Mouse (Mus musculus) monocyte, adult 2 months (primary cell): ENCODE measurements around the gene Cyp39a1.

Experiments
- DNase-seq, 2 experiments: peaks; one replicate each; pipeline ENCODE4 v3.0.0; 2022; ENCODE audit warnings: low spot score in 2 of 2, low read depth in 1 of 2

The Cyp39a1 gene

GRCm38 (mm10) chr17:43758607-43759259, 91.5 kb downstream of the Cyp39a1 start:
- no peak for DNase-seq

DNA sequence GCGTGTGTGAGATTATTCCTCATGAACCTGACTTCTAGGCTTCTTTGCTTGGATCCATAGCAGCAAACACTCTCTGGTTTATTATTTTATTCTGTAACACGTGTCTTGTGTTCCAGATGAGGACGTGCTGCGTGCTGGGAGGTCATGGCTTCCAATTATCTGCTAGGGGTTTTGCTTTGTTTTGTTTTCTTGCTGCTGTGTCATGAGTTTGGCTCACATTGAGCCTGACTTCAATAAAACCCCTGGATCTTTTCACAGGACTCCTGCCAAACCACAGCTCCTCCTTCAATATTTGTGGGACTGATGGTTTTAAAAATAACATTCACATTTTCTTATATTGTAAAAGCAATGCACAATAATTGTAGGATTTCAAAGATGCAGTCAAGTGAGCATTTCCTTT, 117.3 kb downstream of the Cyp39a1 start:
- DNase-seq = no peak

DNA sequence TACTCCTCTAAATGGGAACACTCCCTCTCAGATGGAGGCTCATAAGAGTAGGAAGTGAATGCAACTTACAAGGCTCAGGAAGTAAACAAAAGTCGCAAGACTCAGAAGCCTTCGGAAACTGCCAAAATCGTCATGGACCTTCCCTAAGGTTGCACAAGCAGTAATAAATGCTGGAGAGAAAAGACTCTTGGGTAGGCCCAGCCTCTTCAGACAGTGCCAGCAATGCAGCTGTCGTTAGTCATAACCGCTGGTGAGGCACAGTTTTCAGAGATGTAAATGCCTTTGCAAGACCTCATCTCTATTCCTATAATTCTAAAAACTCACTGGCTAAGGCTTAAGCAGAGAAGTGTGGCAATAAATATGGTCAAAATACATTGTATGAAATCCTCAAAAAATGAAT, 121.0 kb downstream of the Cyp39a1 start:
- DNase-seq = no peak

DNA sequence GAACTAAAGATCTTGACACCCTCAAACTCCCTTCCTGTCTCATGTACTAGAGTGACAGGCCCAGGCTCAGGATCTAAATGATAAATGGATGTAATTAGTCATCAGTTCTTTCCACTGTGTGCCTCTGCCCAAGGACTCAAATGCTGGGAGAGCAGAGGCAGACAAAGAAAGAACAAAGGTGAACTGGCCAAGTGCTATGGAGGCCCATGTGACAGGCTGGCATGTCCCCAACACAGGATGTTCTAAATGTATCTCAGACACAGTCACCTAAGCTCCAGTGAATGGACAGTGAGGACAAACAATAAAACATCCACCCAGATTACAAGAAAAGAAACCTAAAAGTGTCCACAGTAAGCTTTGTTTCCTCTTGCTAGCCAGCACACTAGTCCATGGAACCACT, 122.2 kb downstream of the Cyp39a1 start:
- DNase-seq = no peak

GRCm38 (mm10) chr17:43791751-43792150, 124.5 kb downstream of the Cyp39a1 start:
- no peak for DNase-seq

DNA sequence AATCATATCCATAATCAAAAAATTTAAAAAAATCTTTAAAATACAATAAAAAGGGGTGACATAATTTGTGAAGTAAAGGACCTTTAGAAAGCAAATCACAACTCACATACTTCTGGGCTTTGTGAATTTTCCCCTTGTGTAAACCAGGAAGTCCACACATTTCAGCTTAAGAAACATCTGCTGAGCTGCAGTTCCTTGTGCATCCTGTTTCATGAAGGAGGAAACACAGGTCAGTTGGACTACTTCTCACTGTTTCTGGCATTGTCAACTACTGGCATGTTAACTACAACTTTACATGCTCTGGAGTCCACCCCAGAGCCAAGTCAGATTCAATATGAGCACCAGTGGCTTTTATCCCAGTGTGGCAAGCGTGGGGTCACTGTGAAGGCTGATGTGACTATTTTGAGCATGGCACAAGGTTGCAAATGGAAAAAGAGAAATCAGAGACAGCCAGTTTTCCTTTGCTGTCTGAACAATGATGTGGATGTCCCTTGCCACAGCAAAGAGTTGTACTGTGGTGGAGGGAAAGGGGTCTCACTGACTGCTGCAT, 127.6 kb downstream of the Cyp39a1 start:
- DNase-seq = no peak
